In genomic region chr8:70647343-70648163, GRCm38 (mm10) we compare ENCODE assay signal across 8 mouse cellular contexts. TPM values are rescaled to one million over a fixed set of nuclear protein-coding genes. Genes with fewer than 3 reads are reported as not detected.
DNase-seq lines count a peak whose midpoint lies in the region; ATAC-seq and TF ChIP-seq lines count a peak whose summit lies in the region.
"Had no signal": no experiment of that assay in that cellular context is flagged by ENCODE, and none has a peak within 500 bp of the region (broad histone marks: within the 10 kb centered on the region; RNA-seq: fewer than 3 reads in every experiment).

No protein-coding gene starts in this region.

- H3K27ac ChIP-seq in hindbrain, embryonic 16.5 days (ENCODE audit: low read depth, low read length), result peak overlapping the region; percentile 3; the same call in 1 of the 2 replicates
- peak overlapping the region; percentile 2; the same call in 1 of the 2 replicates for H3K27ac ChIP-seq in liver, embryonic 12.5 days
- H3K27ac ChIP-seq: hindbrain, embryonic 15.5 days had no signal

- H3K9ac ChIP-seq in hindbrain, embryonic 16.5 days (ENCODE audit: low read depth, low read length), result 0 out of 2 replicates have a peak overlapping the region, but pooled peaks have one; percentile 21
- H3K9ac ChIP-seq in liver, embryonic 12.5 days, result no peak overlapping the region
- H3K9ac ChIP-seq: hindbrain, embryonic 15.5 days had no signal

- H3K9me3 ChIP-seq in E14TG2a.4 (ENCODE audit: low read length), result no peaks in the 10 kb centered on the region
- no peaks in the 10 kb centered on the region for H3K9me3 ChIP-seq in hindbrain, embryonic 16.5 days (ENCODE audit: control insufficient read depth, low read length)
- no peaks in the 10 kb centered on the region for H3K9me3 ChIP-seq in liver, embryonic 12.5 days (replicated peaks)
- H3K9me3 ChIP-seq: hindbrain, embryonic 15.5 days had no signal

- DNase-seq in ZHBTc4 (ENCODE audit: low read depth, low spot score) (peak; percentile 93), adipocyte (ENCODE audit: low spot score) (no peak)
- DNase-seq in lung, adult 18-20 months, result no peak

- H3K27me3 ChIP-seq in E14TG2a.4 (ENCODE audit: insufficient read depth, low read length), result no peaks in the 10 kb centered on the region
- H3K27me3 ChIP-seq in hindbrain, embryonic 16.5 days (replicated peaks; ENCODE audit: control insufficient read depth, insufficient read depth, low read length), result no peaks in the 10 kb centered on the region
- 0 out of 2 replicates have a peak, but pooled peaks cover 7% of the 10 kb centered on the region for H3K27me3 ChIP-seq in liver, embryonic 12.5 days (replicated peaks)
- H3K27me3 ChIP-seq: hindbrain, embryonic 15.5 days had no signal

- H3K4me3 ChIP-seq in E14TG2a.4 (replicated peaks; ENCODE audit: low read length), result peak overlapping the region; percentile 68
- H3K4me3 ChIP-seq in hindbrain, embryonic 16.5 days (ENCODE audit: low read length), result no peak overlapping the region
- no peak overlapping the region for H3K4me3 ChIP-seq in liver, embryonic 12.5 days
- H3K4me3 ChIP-seq: hindbrain, embryonic 15.5 days had no signal

- no peak for ATAC-seq in hindbrain, embryonic 16.5 days
- ATAC-seq in liver, embryonic 12.5 days, result no peak
- no peak for ATAC-seq in erythroblast, adult 5-6 weeks (replicated peaks; ENCODE audit: low FRiP score, poor library complexity, severe bottlenecking)

- H3K4me2 ChIP-seq in hindbrain, embryonic 16.5 days (ENCODE audit: low read length), result no peak overlapping the region
- H3K4me2 ChIP-seq in liver, embryonic 12.5 days, result no peak overlapping the region
- H3K4me2 ChIP-seq: hindbrain, embryonic 15.5 days had no signal

- WGBS in hindbrain, embryonic 16.5 days, result 42% methylated on average over 8 of the region's 8 CpGs
- WGBS in liver, embryonic 12.5 days (ENCODE audit: insufficient replicate concordance), result 67% methylated on average over 8 of the region's 8 CpGs

- TF ChIP-seq CTCF in E14TG2a.4 (conservative IDR thresholded peaks at IDR 0.05; ENCODE audit: low read length), result no peak

- H3K36me3 ChIP-seq in E14TG2a.4 (ENCODE audit: insufficient read depth, low read length), result peaks cover 40% of the 10 kb centered on the region
- peaks cover 8% of the 10 kb centered on the region; the same call in 1 of the 2 replicates for H3K36me3 ChIP-seq in hindbrain, embryonic 16.5 days (ENCODE audit: control insufficient read depth, insufficient read depth, low read length)
- H3K36me3 ChIP-seq in liver, embryonic 12.5 days, result peaks cover 33% of the 10 kb centered on the region

- peaks cover 94% of the 10 kb centered on the region for H3K4me1 ChIP-seq in E14TG2a.4 (replicated peaks; ENCODE audit: low read depth, low read length)
- H3K4me1 ChIP-seq in hindbrain, embryonic 16.5 days (ENCODE audit: control insufficient read depth, insufficient read depth, low read depth, low read length), result peaks cover 13% of the 10 kb centered on the region
- peaks cover 47% of the 10 kb centered on the region for H3K4me1 ChIP-seq in liver, embryonic 12.5 days

RNA-seq across cellular contexts. Expression of gene Pgpep1, which starts 12.6 kb away (rescaled TPM):
- 78.3 and 87.6 TPM in 2 replicates for polyA plus RNA-seq in hindbrain, embryonic 16.5 days (2015; fragmentation: Nextera tagmentation; extraction: Ambion mirVana)
- polyA plus RNA-seq in liver, embryonic 12.5 days (2016; fragmentation: Nextera tagmentation; extraction: Ambion mirVana), result 19.6 and 24.2 TPM in 2 replicates
- 1.2 and 5.9 TPM in 2 replicates for total RNA-seq in erythroblast, adult 5-6 weeks (2015; ENCODE audit: low replicate concordance)
- 0.28 and 1.4 TPM in 2 replicates for total RNA-seq in erythroblast, adult 5-6 weeks (2017; ENCODE audit: low replicate concordance)

RNA-seq across cellular contexts. Expression of gene Gdf15, which starts 15.3 kb away (rescaled TPM):
- 0.11 and 0.48 TPM in 2 replicates for polyA plus RNA-seq in hindbrain, embryonic 16.5 days (2015; fragmentation: Nextera tagmentation; extraction: Ambion mirVana)
- 4.4 and 4.9 TPM in 2 replicates for polyA plus RNA-seq in liver, embryonic 12.5 days (2016; fragmentation: Nextera tagmentation; extraction: Ambion mirVana)
- not detected in 2 replicates for total RNA-seq in erythroblast, adult 5-6 weeks (2015; ENCODE audit: low replicate concordance)
- total RNA-seq in erythroblast, adult 5-6 weeks (2017; ENCODE audit: low replicate concordance), result 0.60 TPM in 1 of 2 replicates, not detected in the other

RNA-seq across cellular contexts. Expression of gene Lsm4, which starts 25.5 kb away (rescaled TPM):
- 168 and 169 TPM in 2 replicates for polyA plus RNA-seq in hindbrain, embryonic 16.5 days (2015; fragmentation: Nextera tagmentation; extraction: Ambion mirVana)
- polyA plus RNA-seq in liver, embryonic 12.5 days (2016; fragmentation: Nextera tagmentation; extraction: Ambion mirVana), result 266 and 269 TPM in 2 replicates
- 41.1 and 51.6 TPM in 2 replicates for total RNA-seq in erythroblast, adult 5-6 weeks (2015; ENCODE audit: low replicate concordance)
- 20.9 and 26.2 TPM in 2 replicates for total RNA-seq in erythroblast, adult 5-6 weeks (2017; ENCODE audit: low replicate concordance)

RNA-seq across cellular contexts. Expression of gene Lrrc25, which starts 31.6 kb away (rescaled TPM):
- 1.1 and 1.6 TPM in 2 replicates for polyA plus RNA-seq in hindbrain, embryonic 16.5 days (2015; fragmentation: Nextera tagmentation; extraction: Ambion mirVana)
- polyA plus RNA-seq in liver, embryonic 12.5 days (2016; fragmentation: Nextera tagmentation; extraction: Ambion mirVana), result 4.1 and 4.6 TPM in 2 replicates
- 5.4 and 9.0 TPM in 2 replicates for total RNA-seq in erythroblast, adult 5-6 weeks (2015; ENCODE audit: low replicate concordance)
- 0.98 and 2.3 TPM in 2 replicates for total RNA-seq in erythroblast, adult 5-6 weeks (2017; ENCODE audit: low replicate concordance)

RNA-seq across cellular contexts. Expression of gene Ssbp4, which starts 38.9 kb away (rescaled TPM):
- 148 and 157 TPM in 2 replicates for polyA plus RNA-seq in hindbrain, embryonic 16.5 days (2015; fragmentation: Nextera tagmentation; extraction: Ambion mirVana)
- polyA plus RNA-seq in liver, embryonic 12.5 days (2016; fragmentation: Nextera tagmentation; extraction: Ambion mirVana), result 96.4 and 98.0 TPM in 2 replicates
- total RNA-seq in erythroblast, adult 5-6 weeks (2015; ENCODE audit: low replicate concordance), result 6.3 and 10.9 TPM in 2 replicates
- total RNA-seq in erythroblast, adult 5-6 weeks (2017; ENCODE audit: low replicate concordance), result 6.3 and 13.8 TPM in 2 replicates
